Mouse (Mus musculus): ENCODE data around the gene Mob1b.

DNA sequence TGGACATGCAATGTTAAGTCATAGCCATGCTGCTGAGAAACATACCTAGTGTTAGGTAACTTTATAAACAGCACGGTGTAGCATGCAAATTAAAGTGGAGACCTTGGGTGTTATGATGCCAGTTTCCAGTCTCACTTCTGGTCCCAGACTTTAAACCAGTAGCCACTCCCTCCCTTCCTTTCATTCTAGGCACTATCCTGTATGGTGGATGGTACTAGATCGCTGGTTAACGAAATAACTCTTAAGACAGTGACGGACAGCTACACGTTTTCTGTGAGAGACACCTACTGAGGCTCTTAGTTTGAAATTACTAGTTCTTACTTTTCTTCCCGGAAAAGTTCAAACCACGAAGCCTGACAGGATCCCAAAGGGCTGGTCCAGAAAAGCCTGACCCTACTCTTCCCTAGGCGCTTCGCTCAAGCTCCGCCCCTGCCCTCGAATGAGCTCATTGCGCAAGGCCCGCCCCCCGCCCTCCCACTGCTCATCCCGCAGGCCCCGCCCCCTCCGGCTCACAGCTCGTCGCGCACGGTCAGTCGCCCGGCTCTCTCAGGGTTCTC is 43.9 kb downstream of the Mob1b start:
- TF ChIP-seq POLR2A (IDR thresholded peaks at IDR 0.05; ENCODE audit: insufficient read length, low read depth) = no peak
- no peak for TF ChIP-seq POLR2AphosphoS2 (IDR thresholded peaks at IDR 0.05; ENCODE audit: insufficient read length, low read depth)
- TF ChIP-seq USF1 (IDR thresholded peaks at IDR 0.05; ENCODE audit: low read depth) = no peak
- TF ChIP-seq SRF (IDR thresholded peaks at IDR 0.05; ENCODE audit: control insufficient read depth, insufficient read length, low read depth) = no peak
- no peak for TF ChIP-seq MYOD1 (IDR thresholded peaks at IDR 0.05; ENCODE audit: control insufficient read depth in 1 of 3, insufficient read length in 2 of 3, low read depth in 2 of 3)
- no peak for TF ChIP-seq E2F4 (IDR thresholded peaks at IDR 0.05; ENCODE audit: insufficient read depth)
- no peak for TF ChIP-seq TCF12 (IDR thresholded peaks at IDR 0.05; ENCODE audit: insufficient read depth, poor library complexity, severe bottlenecking)
- no peak for TF ChIP-seq TCF3 (IDR thresholded peaks at IDR 0.05; ENCODE audit: insufficient read length, low read depth)
- TF ChIP-seq MAX (IDR thresholded peaks at IDR 0.05; ENCODE audit: low read depth) = no peak
- TF ChIP-seq MYOG (IDR thresholded peaks at IDR 0.05; ENCODE audit: control insufficient read depth in 1 of 3, insufficient read depth in 1 of 3, insufficient read length in 2 of 3, low read depth in 2 of 3) = no peak

Data from myocyte (in vitro differentiated cells).